Mouse (Mus musculus) lung, adult 2 months (tissue): ENCODE data around the gene Kcnn3.

Experiments used
- CTCF ChIP-seq: fragments of 200-500 bp; IDR thresholded peaks from 2 replicates; pipeline ENCODE4 v1.5.1; 2011; ENCODE audit warnings: mild to moderate bottlenecking, low read length, control low read depth; ENCODE audit not compliant: insufficient read depth
- POLR2A ChIP-seq: fragments of 200-500 bp; IDR thresholded peaks from 2 replicates; pipeline ENCODE4 v1.6.1; 2011; ENCODE audit warnings: low read depth, mild to moderate bottlenecking, control low read depth, low read length, borderline replicate concordance; ENCODE audit errors: extremely low read depth

DNA sequence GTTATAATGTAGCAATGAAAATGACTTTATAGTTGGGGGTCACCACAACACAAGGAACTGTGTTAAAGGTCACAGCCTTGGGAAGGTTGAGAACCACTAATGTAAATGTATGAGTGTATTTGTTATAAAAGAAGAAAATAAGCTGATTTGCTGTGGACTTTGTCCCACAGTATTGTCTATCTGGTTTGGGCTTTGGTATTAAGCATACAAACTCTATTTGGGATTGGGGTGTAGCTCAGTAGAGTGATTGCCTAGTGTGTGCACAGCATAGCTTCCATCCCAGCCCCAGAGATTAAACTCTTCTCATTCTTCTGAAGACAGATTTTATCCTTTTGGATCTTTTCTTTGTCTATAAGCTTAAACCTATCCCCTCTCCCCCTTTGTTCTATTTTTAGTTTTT is 202.1 kb downstream of the Kcnn3 start:
- no peak for TF ChIP-seq CTCF
- no peak for TF ChIP-seq POLR2A
